Comparison of ENCODE assay signal across 19 mouse cellular contexts in the genomic region with DNA sequence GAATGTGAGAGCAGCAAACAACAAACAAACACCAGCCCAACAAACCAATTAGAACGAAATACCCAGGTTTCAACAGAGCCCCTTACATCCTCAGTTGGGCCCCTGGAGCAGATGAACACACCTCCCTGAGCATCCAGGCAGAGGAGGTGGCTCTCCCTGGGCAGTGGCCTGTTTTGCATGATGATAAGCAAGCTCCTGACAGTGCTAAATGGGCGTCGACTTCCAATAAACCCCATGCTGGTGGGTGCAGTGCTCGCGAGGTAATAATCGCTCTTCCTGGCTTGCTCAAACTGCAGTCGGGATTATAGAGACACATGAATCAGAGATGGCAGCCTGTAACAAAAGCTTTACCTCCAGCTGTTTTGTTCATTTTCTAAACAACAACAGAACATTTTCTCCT.
A peak's percentile ranks its signal among the peaks of the same experiment; 100 is the strongest.
DNase-seq lines count a peak whose midpoint lies in the region; ATAC-seq lines count a peak whose summit lies in the region.
"Had no signal": no experiment of that assay in that cellular context is flagged by ENCODE, and none has a peak within 500 bp of the region (broad histone marks: within the 10 kb centered on the region; RNA-seq: fewer than 3 reads in every experiment).

No protein-coding gene starts in this region.

- peak; percentile 76 for ATAC-seq in neural tube, embryonic 13.5 days (ENCODE audit: low read depth)
- ATAC-seq in hindbrain, embryonic 14.5 days (ENCODE audit: low FRiP score): peak; percentile 71
- ATAC-seq in neural tube, embryonic 14.5 days (ENCODE audit: low read depth): peak; percentile 82
- ATAC-seq: CD4-positive, CD25-positive, alpha-beta regulatory T cell, adult 4 months; forebrain, embryonic 13.5 days; forebrain, postnatal 0 days had no signal

- H3K4me3 ChIP-seq in neural tube, embryonic 13.5 days: no peak overlapping the region
- no peak overlapping the region for H3K4me3 ChIP-seq in hindbrain, embryonic 14.5 days (replicated peaks; ENCODE audit: low read length)
- H3K4me3 ChIP-seq in neural tube, embryonic 14.5 days (ENCODE audit: low read depth, low read length): no peak overlapping the region
- H3K4me3 ChIP-seq: embryonic facial prominence, embryonic 10.5 days; forebrain, embryonic 13.5 days; heart, adult 2 months; heart, embryonic 15.5 days had no signal

- H3K27ac ChIP-seq in neural tube, embryonic 13.5 days (replicated peaks): peak overlapping the region; percentile 89
- peak overlapping the region; percentile 22; the same call in 1 of the 2 replicates for H3K27ac ChIP-seq in hindbrain, embryonic 14.5 days
- peak overlapping the region; percentile 71 for H3K27ac ChIP-seq in neural tube, embryonic 14.5 days (ENCODE audit: low read depth, low read length)
- H3K27ac ChIP-seq: embryonic facial prominence, embryonic 10.5 days; forebrain, embryonic 13.5 days; heart, adult 2 months; heart, embryonic 15.5 days had no signal

- H3K9ac ChIP-seq in neural tube, embryonic 13.5 days: no peak overlapping the region
- H3K9ac ChIP-seq in hindbrain, embryonic 14.5 days: no peak overlapping the region
- H3K9ac ChIP-seq in neural tube, embryonic 14.5 days (replicated peaks; ENCODE audit: low read depth, low read length): no peak overlapping the region
- H3K9ac ChIP-seq: forebrain, embryonic 13.5 days; forebrain, postnatal 0 days; heart, embryonic 15.5 days had no signal

- H3K4me1 ChIP-seq in neural tube, embryonic 13.5 days (replicated peaks): peaks cover 37% of the 10 kb centered on the region
- H3K4me1 ChIP-seq in hindbrain, embryonic 14.5 days (replicated peaks; ENCODE audit: control insufficient read depth, insufficient read depth, low read length): peaks cover 16% of the 10 kb centered on the region
- peaks cover 9% of the 10 kb centered on the region; the same call in 1 of the 2 replicates for H3K4me1 ChIP-seq in neural tube, embryonic 14.5 days (ENCODE audit: control insufficient read depth, insufficient read depth, low read length)
- H3K4me1 ChIP-seq: embryonic facial prominence, embryonic 10.5 days; heart, embryonic 15.5 days had no signal

- no peak overlapping the region for H3K4me2 ChIP-seq in neural tube, embryonic 13.5 days
- H3K4me2 ChIP-seq in hindbrain, embryonic 14.5 days (replicated peaks): no peak overlapping the region
- no peak overlapping the region for H3K4me2 ChIP-seq in neural tube, embryonic 14.5 days (ENCODE audit: low read depth, low read length)
- H3K4me2 ChIP-seq: forebrain, embryonic 13.5 days; heart, embryonic 11.5 days; heart, embryonic 15.5 days had no signal

- DNase-seq in neural tube, embryonic 10.5 days (ENCODE audit: extremely low spot score, low spot score): no peak
- DNase-seq in hindbrain, embryonic 14.5 days (ENCODE audit: low spot score): no peak
- no peak for DNase-seq in lung, adult 18-20 months
- DNase-seq in ovary, postnatal 36 days (ENCODE audit: low spot score): no peak
- DNase-seq: adrenal gland, adult 2 months; adrenal gland, postnatal 36 days; cerebellum, adult 2 months; cerebellum, postnatal 10 days; forebrain, postnatal 0 days; gastrocnemius, postnatal 14 days; heart, adult 2 months; heart, postnatal 14 days had no signal

- H3K27me3 ChIP-seq in neural tube, embryonic 13.5 days: no peaks in the 10 kb centered on the region
- H3K27me3 ChIP-seq in hindbrain, embryonic 14.5 days (ENCODE audit: control insufficient read depth, insufficient read depth, low read length): no peaks in the 10 kb centered on the region
- H3K27me3 ChIP-seq in neural tube, embryonic 14.5 days (ENCODE audit: control insufficient read depth, insufficient read depth, low read length): no peaks in the 10 kb centered on the region
- H3K27me3 ChIP-seq: forebrain, embryonic 13.5 days; heart, embryonic 15.5 days had no signal

- 14% methylated on average over 7 of the region's 7 CpGs for WGBS in neural tube, embryonic 13.5 days
- WGBS in hindbrain, embryonic 14.5 days: 29% methylated on average over 7 of the region's 7 CpGs
- 12% methylated on average over 7 of the region's 7 CpGs for WGBS in neural tube, embryonic 14.5 days

- H3K9me3 ChIP-seq in neural tube, embryonic 13.5 days: no peaks in the 10 kb centered on the region
- H3K9me3 ChIP-seq in hindbrain, embryonic 14.5 days (ENCODE audit: control insufficient read depth, low read length): no peaks in the 10 kb centered on the region
- H3K9me3 ChIP-seq in neural tube, embryonic 14.5 days (ENCODE audit: control insufficient read depth, low read length): no peaks in the 10 kb centered on the region
- H3K9me3 ChIP-seq: embryonic facial prominence, embryonic 10.5 days; forebrain, embryonic 13.5 days; heart, embryonic 15.5 days had no signal

- no peaks in the 10 kb centered on the region for H3K36me3 ChIP-seq in neural tube, embryonic 13.5 days
- H3K36me3 ChIP-seq in hindbrain, embryonic 14.5 days (replicated peaks; ENCODE audit: control insufficient read depth, insufficient read depth): no peaks in the 10 kb centered on the region
- H3K36me3 ChIP-seq in neural tube, embryonic 14.5 days (ENCODE audit: control insufficient read depth, insufficient read depth, low read length): no peaks in the 10 kb centered on the region
- H3K36me3 ChIP-seq: embryonic facial prominence, embryonic 10.5 days; heart, embryonic 15.5 days had no signal

Comparison
In these comparisons a context has a peak if more than half of its experiments do, and no peak if none do; other contexts are left out.
1. H3K27ac ChIP-seq: peak in every context shown above with its lines; median percentile 89 in neural tube, embryonic 13.5 days; 71 in neural tube, embryonic 14.5 days; 22 in hindbrain, embryonic 14.5 days.